Mouse (Mus musculus): ENCODE results near the gene Bicd1. TPM values are rescaled to one million over a fixed set of nuclear protein-coding genes. Genes with fewer than 3 reads are reported as not detected.
"Not testable (repeated sequence)": the region's sequence is repeated elsewhere in the genome, so short reads cannot be mapped to it uniquely, and the experiment has no call there.

The Bicd1 gene
- polyA plus RNA-seq, 1 experiment from 2014 or later = 42.9 TPM

GRCm38 (mm10) chr6:149439140-149439539, 30.5 kb downstream of the Bicd1 start:
- Histone ChIP-seq H3K36me3 (peaks cover 16% of the 10 kb centered on the region), H3K4me3 (replicated peaks) (no peak overlapping the region), H3K27me3 (no peaks in the 10 kb centered on the region), H3K9ac (replicated peaks) (no peak overlapping the region), H3K4me2 (replicated peaks) (no peak overlapping the region), H3K9me3 (peaks cover 9% of the 10 kb centered on the region; the same call in 1 of the 2 replicates), H3K4me1 (replicated peaks) (peaks cover 3% of the 10 kb centered on the region; the same call in 1 of the 2 replicates), H3K27ac (no peak overlapping the region)
- WGBS = 100% methylated on average over 1 of the region's 1 CpGs
- ATAC-seq = no peak

DNA sequence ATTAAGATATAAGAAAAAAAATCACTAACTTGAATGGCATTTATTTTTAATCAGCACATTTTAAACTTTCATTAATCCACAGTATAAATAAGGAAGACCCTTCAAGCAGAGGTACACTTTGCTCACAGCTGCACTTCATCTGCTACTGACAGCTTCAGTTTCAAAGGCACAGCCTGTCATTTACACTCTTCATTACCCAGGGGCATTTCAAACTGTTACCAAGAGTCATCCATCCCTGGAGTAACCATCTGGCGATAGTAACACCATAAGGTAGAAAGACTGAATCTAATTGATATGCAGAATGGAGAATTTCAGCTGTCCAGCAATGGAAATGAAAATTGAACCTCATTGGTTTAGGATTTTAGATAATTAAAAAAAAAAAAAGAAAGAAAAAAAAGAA, 34.2 kb downstream of the Bicd1 start:
- no peaks in the 10 kb centered on the region for H3K27me3 ChIP-seq
- 43% methylated on average over 1 of the region's 1 CpGs for WGBS
- H3K9ac ChIP-seq (replicated peaks) = no peak overlapping the region
- peak; percentile 78 for ATAC-seq
- no peaks in the 10 kb centered on the region for H3K9me3 ChIP-seq
- peaks cover 10% of the 10 kb centered on the region; the same call in 1 of the 2 replicates for H3K4me1 ChIP-seq (replicated peaks)
- H3K36me3 ChIP-seq = no peaks in the 10 kb centered on the region
- no peak overlapping the region for H3K4me3 ChIP-seq (replicated peaks)
- no peak overlapping the region for H3K4me2 ChIP-seq (replicated peaks)
- H3K27ac ChIP-seq = no peak overlapping the region

- Histone ChIP-seq H3K4me1 (replicated peaks) (peaks cover 10% of the 10 kb centered on the region; the same call in 1 of the 2 replicates), H3K4me3 (replicated peaks) (no peak overlapping the region), H3K36me3 (no peaks in the 10 kb centered on the region), H3K9me3 (peaks cover 4% of the 10 kb centered on the region; the same call in 1 of the 2 replicates), H3K9ac (replicated peaks) (no peak overlapping the region), H3K4me2 (replicated peaks) (no peak overlapping the region), H3K27ac (no peak overlapping the region), H3K27me3 (no peaks in the 10 kb centered on the region)
- WGBS = 84% methylated on average over 10 of the region's 10 CpGs
- ATAC-seq = no peak; the same call in 1 of the 2 replicates
Measured at GRCm38 (mm10) chr6:149445854-149446253, 37.2 kb downstream of the Bicd1 start.

DNA sequence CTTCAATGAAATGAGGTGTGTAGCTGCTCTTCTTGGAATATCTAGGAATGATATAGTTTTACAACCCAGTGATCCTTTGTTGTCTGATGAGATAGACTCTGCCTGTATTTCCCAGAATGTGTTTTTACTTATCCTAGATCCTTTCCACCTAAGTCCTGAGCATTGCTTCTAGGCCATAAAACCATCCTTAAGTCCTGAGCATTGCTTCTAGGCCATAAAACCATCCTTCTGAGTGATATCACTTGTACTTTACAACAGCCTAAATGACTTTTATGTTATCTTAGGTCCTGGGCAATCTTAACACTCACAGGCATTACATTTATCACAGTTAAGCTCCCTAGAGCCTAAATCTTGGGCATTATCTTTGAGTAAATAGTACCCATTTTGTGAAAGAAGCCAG, 48.6 kb downstream of the Bicd1 start:
- Histone ChIP-seq H3K27ac (no peak overlapping the region), H3K9me3 (no peaks in the 10 kb centered on the region), H3K4me2 (replicated peaks) (no peak overlapping the region), H3K4me1 (replicated peaks) (no peaks in the 10 kb centered on the region), H3K36me3 (no peaks in the 10 kb centered on the region), H3K9ac (replicated peaks) (no peak overlapping the region), H3K4me3 (replicated peaks) (no peak overlapping the region), H3K27me3 (no peaks in the 10 kb centered on the region)
- no peak for ATAC-seq

GRCm38 (mm10) chr6:149460971-149461370, 52.3 kb downstream of the Bicd1 start:
- no peak for ATAC-seq
- 4% methylated on average over 1 of the region's 1 CpGs for WGBS

GRCm38 (mm10) chr6:149471477-149471876, 62.8 kb downstream of the Bicd1 start:
- Histone ChIP-seq H3K27ac (no peak overlapping the region), H3K9ac (replicated peaks) (no peak overlapping the region), H3K4me1 (replicated peaks) (no peaks in the 10 kb centered on the region), H3K4me3 (replicated peaks) (no peak overlapping the region), H3K27me3 (no peaks in the 10 kb centered on the region), H3K36me3 (no peaks in the 10 kb centered on the region), H3K4me2 (replicated peaks) (no peak overlapping the region), H3K9me3 (no peaks in the 10 kb centered on the region)
- ATAC-seq = no peak
- 86% methylated on average over 15 of the region's 15 CpGs for WGBS

More at GRCm38 (mm10) chr6:149460971-149461370, 52.3 kb downstream of the Bicd1 start:
- no peaks in the 10 kb centered on the region for H3K9me3 ChIP-seq
- no peak overlapping the region for H3K9ac ChIP-seq (replicated peaks)
- no peaks in the 10 kb centered on the region for H3K27me3 ChIP-seq
- no peaks in the 10 kb centered on the region for H3K4me1 ChIP-seq (replicated peaks)
- peaks cover 5% of the 10 kb centered on the region; the same call in 1 of the 2 replicates for H3K36me3 ChIP-seq
- H3K4me3 ChIP-seq (replicated peaks) = no peak overlapping the region
- no peak overlapping the region for H3K27ac ChIP-seq
- H3K4me2 ChIP-seq (replicated peaks) = no peak overlapping the region

DNA sequence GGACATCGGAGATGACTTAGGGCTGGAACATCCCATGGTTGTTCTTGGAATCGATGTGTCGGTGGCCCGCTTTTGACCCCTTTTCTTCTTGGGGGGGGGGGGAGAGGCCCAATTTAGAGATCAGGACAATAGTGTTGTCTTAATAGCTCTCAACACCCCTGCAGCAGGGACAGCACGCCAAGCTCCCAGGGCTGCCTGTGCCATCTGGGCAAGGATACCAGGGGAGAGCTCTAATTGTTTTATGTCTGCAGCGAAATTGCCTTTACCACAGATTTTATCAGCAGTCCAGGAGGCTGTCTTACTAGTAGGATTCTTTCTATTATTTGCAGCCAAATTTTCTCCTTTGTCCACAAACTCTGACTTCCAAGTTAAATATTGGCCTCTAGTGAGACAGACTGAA, 63.8 kb downstream of the Bicd1 start:
- H3K4me3 ChIP-seq (replicated peaks); H3K9ac ChIP-seq (replicated peaks); H3K27me3 ChIP-seq; H3K4me1 ChIP-seq (replicated peaks); H3K4me2 ChIP-seq (replicated peaks); ATAC-seq; H3K36me3 ChIP-seq; H3K9me3 ChIP-seq; H3K27ac ChIP-seq: not testable (repeated sequence)
- WGBS = 91% methylated on average over 5 of the region's 6 CpGs

GRCm38 (mm10) chr6:149481868-149482267, 73.2 kb downstream of the Bicd1 start:
- ATAC-seq; H3K4me3 ChIP-seq (replicated peaks); H3K4me1 ChIP-seq (replicated peaks); H3K9me3 ChIP-seq; H3K36me3 ChIP-seq; H3K4me2 ChIP-seq (replicated peaks); H3K27ac ChIP-seq; H3K9ac ChIP-seq (replicated peaks); H3K27me3 ChIP-seq: not testable (repeated sequence)
- 95% methylated on average over 5 of the region's 5 CpGs for WGBS

GRCm38 (mm10) chr6:149494662-149495061, 86.0 kb downstream of the Bicd1 start:
- H3K36me3 ChIP-seq = peaks cover 18% of the 10 kb centered on the region

GRCm38 (mm10) chr6:149495925-149496324, 87.2 kb downstream of the Bicd1 start:
- H3K27ac ChIP-seq = no peak overlapping the region
- H3K36me3 ChIP-seq = peaks cover 18% of the 10 kb centered on the region
- H3K4me2 ChIP-seq (replicated peaks) = no peak overlapping the region
- H3K4me1 ChIP-seq (replicated peaks) = no peaks in the 10 kb centered on the region
- no peaks in the 10 kb centered on the region for H3K27me3 ChIP-seq
- no peak overlapping the region for H3K4me3 ChIP-seq (replicated peaks)
- ATAC-seq = no peak
- H3K9ac ChIP-seq (replicated peaks) = no peak overlapping the region
- no peaks in the 10 kb centered on the region for H3K9me3 ChIP-seq

More at GRCm38 (mm10) chr6:149494662-149495061, 86.0 kb downstream of the Bicd1 start:
- no peaks in the 10 kb centered on the region for H3K9me3 ChIP-seq
- no peak overlapping the region for H3K4me3 ChIP-seq (replicated peaks)
- H3K4me1 ChIP-seq (replicated peaks) = no peaks in the 10 kb centered on the region
- H3K9ac ChIP-seq (replicated peaks) = no peak overlapping the region
- H3K4me2 ChIP-seq (replicated peaks) = no peak overlapping the region
- no peaks in the 10 kb centered on the region for H3K27me3 ChIP-seq
- no peak overlapping the region for H3K27ac ChIP-seq
- WGBS = 98% methylated on average over 2 of the region's 2 CpGs
- ATAC-seq = no peak

DNA sequence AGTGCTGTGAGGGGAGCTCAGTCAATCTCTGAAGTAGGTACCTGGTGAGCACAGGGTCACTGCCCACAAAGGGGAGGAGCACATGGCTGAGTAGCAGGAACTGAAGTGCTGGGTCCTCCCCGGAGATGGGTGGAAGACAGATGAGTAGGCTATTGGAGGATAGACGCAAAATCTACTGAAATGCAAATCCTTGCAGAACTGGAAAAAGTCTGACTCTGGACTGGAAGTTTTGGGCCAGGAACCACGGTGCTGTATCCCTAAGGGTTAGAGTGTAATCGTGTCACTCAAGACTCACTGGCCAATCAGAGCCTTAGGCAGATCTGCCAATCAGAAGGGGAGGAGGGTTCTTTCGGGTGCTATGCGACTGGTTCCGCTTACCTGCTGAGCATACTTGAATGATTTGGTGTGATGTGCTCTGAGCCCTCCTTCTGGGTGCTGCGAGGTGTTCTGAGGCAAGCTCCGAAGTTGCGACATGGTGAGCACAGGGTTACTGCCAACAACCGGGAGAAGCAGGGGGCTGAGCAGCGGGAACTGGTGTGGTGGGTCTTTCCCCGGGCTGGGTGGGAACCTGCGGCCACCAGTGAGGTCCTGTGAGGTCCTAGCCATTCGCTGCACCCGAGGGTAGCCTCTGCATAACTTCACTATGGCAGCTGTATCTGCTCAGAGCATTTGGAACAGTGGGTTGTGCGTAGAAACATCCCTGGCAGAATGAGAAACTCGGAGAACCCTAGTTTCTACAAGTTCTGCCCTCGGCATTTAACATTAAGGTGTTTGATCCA, 157.2 kb downstream of the Bicd1 start:
- H3K36me3 ChIP-seq = no peaks in the 10 kb centered on the region
- H3K9me3 ChIP-seq = no peaks in the 10 kb centered on the region
- peak overlapping the region; percentile 59 for H3K9ac ChIP-seq (replicated peaks)
- H3K27ac ChIP-seq = no peak overlapping the region
- H3K4me2 ChIP-seq (replicated peaks) = peak overlapping the region; percentile 62
- 3% methylated on average over 19 of the region's 19 CpGs for WGBS
- H3K4me3 ChIP-seq (replicated peaks) = peak overlapping the region; percentile 47
- no peaks in the 10 kb centered on the region for H3K27me3 ChIP-seq
- H3K4me1 ChIP-seq (replicated peaks) = peaks cover 10% of the 10 kb centered on the region
- peak; percentile 99 for ATAC-seq

- Histone ChIP-seq H3K9me3 (no peaks in the 10 kb centered on the region), H3K4me3 (replicated peaks) (no peak overlapping the region), H3K27ac (no peak overlapping the region), H3K4me1 (replicated peaks) (peaks cover 10% of the 10 kb centered on the region), H3K9ac (replicated peaks) (no peak overlapping the region), H3K27me3 (no peaks in the 10 kb centered on the region), H3K36me3 (no peaks in the 10 kb centered on the region), H3K4me2 (replicated peaks) (no peak overlapping the region)
- ATAC-seq = no peak
- 100% methylated on average over 1 of the region's 1 CpGs for WGBS
Measured at GRCm38 (mm10) chr6:149567219-149567618, 158.5 kb downstream of the Bicd1 start.

DNA sequence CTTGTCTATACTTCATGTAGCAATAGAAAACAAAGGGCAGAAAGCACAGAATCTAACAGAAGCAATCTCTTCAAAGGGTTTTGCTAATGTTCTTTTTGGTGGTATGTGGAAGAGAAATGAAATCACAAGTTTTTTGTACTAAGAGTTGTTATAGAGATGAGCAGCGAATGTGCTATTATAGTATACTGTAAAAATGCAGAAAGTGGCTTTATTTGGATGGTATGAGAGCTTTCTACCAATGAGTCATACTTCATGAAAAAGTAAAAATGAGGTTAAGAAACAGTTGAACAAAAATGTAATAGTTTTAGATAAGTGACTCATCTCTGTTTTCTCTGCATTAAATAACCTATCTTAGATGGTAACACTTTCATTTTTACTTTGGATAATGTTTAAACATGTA, 165.6 kb downstream of the Bicd1 start:
- no peak overlapping the region for H3K4me2 ChIP-seq (replicated peaks)
- no peaks in the 10 kb centered on the region for H3K36me3 ChIP-seq
- H3K9ac ChIP-seq (replicated peaks) = no peak overlapping the region
- no peaks in the 10 kb centered on the region for H3K27me3 ChIP-seq
- H3K9me3 ChIP-seq = no peaks in the 10 kb centered on the region
- 82% methylated on average over 1 of the region's 1 CpGs for WGBS
- H3K27ac ChIP-seq = no peak overlapping the region
- no peaks in the 10 kb centered on the region for H3K4me1 ChIP-seq (replicated peaks)
- H3K4me3 ChIP-seq (replicated peaks) = no peak overlapping the region
- ATAC-seq = no peak

Data from midbrain, embryonic 13.5 days (tissue).